Mouse (Mus musculus): ENCODE data around the gene Dbndd2.

Dbndd2 gene

GRCm38 (mm10) chr2:164540652-164541427 lies 54.9 kb downstream of the Dbndd2 start:
- DNase-seq (ENCODE audit: inconsistent ontology term), result no peak

GRCm38 (mm10) chr2:164542132-164542531 lies 56.2 kb downstream of the Dbndd2 start:
- no peak for DNase-seq (ENCODE audit: inconsistent ontology term)

- DNase-seq (ENCODE audit: inconsistent ontology term), result no peak
Observed at GRCm38 (mm10) chr2:164542598-164542997, 56.7 kb downstream of the Dbndd2 start.

Data from Muller cell, postnatal 12 days (primary cell).